ENCODE assay signal across 11 mouse cellular contexts in the genomic region with DNA sequence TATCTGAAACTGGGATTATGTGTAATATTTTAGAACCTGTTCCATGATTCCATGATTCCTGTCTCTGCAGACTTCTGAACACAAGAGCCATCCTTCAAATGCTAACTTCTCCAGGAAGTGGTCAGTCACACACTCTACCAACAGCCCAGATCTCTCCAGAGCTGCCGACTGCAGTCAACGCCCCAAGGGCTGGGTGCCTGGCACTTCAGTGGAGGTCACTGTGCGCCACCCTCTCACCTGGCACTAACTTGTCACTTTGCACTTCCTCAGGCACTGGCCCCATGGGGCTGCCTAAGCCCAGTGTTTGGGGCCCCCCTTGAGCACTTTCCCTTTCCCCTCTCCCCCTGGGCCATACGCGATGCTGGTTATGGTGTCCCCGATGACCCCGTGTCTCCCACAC. TPM values are rescaled to one million over a fixed set of nuclear protein-coding genes. Genes with fewer than 3 reads are reported as not detected.
DNase-seq lines count a peak whose midpoint lies in the region; ATAC-seq and TF ChIP-seq lines count a peak whose summit lies in the region.
"Had no signal": no experiment of that assay in that cellular context is flagged by ENCODE, and none has a peak within 500 bp of the region (broad histone marks: within the 10 kb centered on the region; RNA-seq: fewer than 3 reads in every experiment).

No protein-coding gene starts in this region.

- H3K27ac ChIP-seq in forebrain, embryonic 10.5 days, result peak overlapping the region; percentile 40; the same call in 1 of the 2 replicates
- H3K27ac ChIP-seq in forebrain, embryonic 11.5 days (ENCODE audit: low read depth, low read length), result no peak overlapping the region
- H3K27ac ChIP-seq in kidney, embryonic 16.5 days (ENCODE audit: low read length), result peak overlapping the region; percentile 20; the same call in 1 of the 2 replicates
- 0 out of 2 replicates have a peak overlapping the region, but pooled peaks have one; percentile 38 for H3K27ac ChIP-seq in liver, embryonic 12.5 days
- peak overlapping the region; percentile 79 for H3K27ac ChIP-seq in spleen, adult 2 months (ENCODE audit: insufficient read depth, low read length)
- H3K27ac ChIP-seq in hindbrain, embryonic 16.5 days (ENCODE audit: low read depth, low read length), result no peak overlapping the region
- H3K27ac ChIP-seq: forebrain, embryonic 15.5 days had no signal

- no peak overlapping the region for H3K4me2 ChIP-seq in forebrain, embryonic 11.5 days (ENCODE audit: low read depth, low read length, severe bottlenecking)
- H3K4me2 ChIP-seq in kidney, embryonic 16.5 days (replicated peaks; ENCODE audit: low read depth, low read length), result no peak overlapping the region
- H3K4me2 ChIP-seq in liver, embryonic 12.5 days, result no peak overlapping the region
- no peak overlapping the region for H3K4me2 ChIP-seq in hindbrain, embryonic 16.5 days (ENCODE audit: low read length)
- H3K4me2 ChIP-seq: forebrain, embryonic 15.5 days; midbrain, embryonic 13.5 days had no signal

- DNase-seq in forebrain, embryonic 10.5 days (ENCODE audit: extremely low spot score, low spot score), result no peak
- DNase-seq in forebrain, embryonic 11.5 days (ENCODE audit: low spot score), result no peak
- no peak for DNase-seq in kidney, postnatal 25 days
- DNase-seq in spleen, adult 2 months (ENCODE audit: low read depth in 1 of 2, low spot score in 2 of 2), result peak in 1 of 2 experiments; percentile 65
- DNase-seq in left cerebral cortex, postnatal 36 days (ENCODE audit: low spot score in 2 of 2), result no peak

- TF ChIP-seq CTCF in spleen, adult 2 months (IDR thresholded peaks at IDR 0.05; ENCODE audit: extremely low read depth, insufficient read depth, insufficient read length, insufficient replicate concordance), result no peak

- no peak for TF ChIP-seq POLR2A in spleen, adult 2 months (IDR thresholded peaks at IDR 0.05; ENCODE audit: low read depth, low read length)

- H3K4me1 ChIP-seq in forebrain, embryonic 10.5 days, result peaks cover 30% of the 10 kb centered on the region
- H3K4me1 ChIP-seq in forebrain, embryonic 11.5 days (replicated peaks; ENCODE audit: control insufficient read depth, insufficient read depth, low read length), result peaks cover 4% of the 10 kb centered on the region; the same call in 1 of the 2 replicates
- peaks cover 35% of the 10 kb centered on the region for H3K4me1 ChIP-seq in kidney, embryonic 16.5 days (ENCODE audit: insufficient read depth, low read length)
- H3K4me1 ChIP-seq in liver, embryonic 12.5 days, result peaks cover 72% of the 10 kb centered on the region
- H3K4me1 ChIP-seq in spleen, adult 2 months (ENCODE audit: control insufficient read depth, insufficient read depth, insufficient read length), result peaks cover 47% of the 10 kb centered on the region; the same call in 1 of the 2 replicates
- peaks cover 15% of the 10 kb centered on the region for H3K4me1 ChIP-seq in hindbrain, embryonic 16.5 days (ENCODE audit: control insufficient read depth, insufficient read depth, low read depth, low read length)

- no peak for ATAC-seq in forebrain, embryonic 11.5 days (replicated peaks; ENCODE audit: low FRiP score)
- no peak for ATAC-seq in kidney, embryonic 16.5 days (ENCODE audit: low FRiP score, low TSS enrichment)
- no peak for ATAC-seq in liver, embryonic 12.5 days
- no peak for ATAC-seq in hindbrain, embryonic 16.5 days
- ATAC-seq: inflammation-experienced regulatory T-cells, adult 6 months had no signal

- H3K27me3 ChIP-seq in forebrain, embryonic 10.5 days (ENCODE audit: poor library complexity, severe bottlenecking), result no peaks in the 10 kb centered on the region
- no peaks in the 10 kb centered on the region for H3K27me3 ChIP-seq in forebrain, embryonic 11.5 days (ENCODE audit: control insufficient read depth, insufficient read depth, low read length)
- H3K27me3 ChIP-seq in kidney, embryonic 16.5 days (ENCODE audit: insufficient read depth, low read length), result no peaks in the 10 kb centered on the region
- no peaks in the 10 kb centered on the region for H3K27me3 ChIP-seq in liver, embryonic 12.5 days (replicated peaks)
- H3K27me3 ChIP-seq in spleen, adult 2 months (ENCODE audit: control insufficient read depth, insufficient read depth, low read length), result no peaks in the 10 kb centered on the region
- H3K27me3 ChIP-seq in hindbrain, embryonic 16.5 days (replicated peaks; ENCODE audit: control insufficient read depth, insufficient read depth, low read length), result no peaks in the 10 kb centered on the region
- H3K27me3 ChIP-seq: forebrain, embryonic 15.5 days; midbrain, embryonic 13.5 days had no signal

- H3K4me3 ChIP-seq in forebrain, embryonic 10.5 days, result no peak overlapping the region
- no peak overlapping the region for H3K4me3 ChIP-seq in forebrain, embryonic 11.5 days (ENCODE audit: low read depth, low read length)
- no peak overlapping the region for H3K4me3 ChIP-seq in kidney, embryonic 16.5 days (ENCODE audit: low read length)
- H3K4me3 ChIP-seq in liver, embryonic 12.5 days, result no peak overlapping the region
- no peak overlapping the region for H3K4me3 ChIP-seq in spleen, adult 2 months (ENCODE audit: extremely low read depth, insufficient read depth, insufficient read length)
- H3K4me3 ChIP-seq in hindbrain, embryonic 16.5 days (ENCODE audit: low read length), result no peak overlapping the region
- H3K4me3 ChIP-seq: forebrain, embryonic 15.5 days; midbrain, embryonic 13.5 days had no signal

- no peaks in the 10 kb centered on the region for H3K9me3 ChIP-seq in forebrain, embryonic 10.5 days
- no peaks in the 10 kb centered on the region for H3K9me3 ChIP-seq in forebrain, embryonic 11.5 days (ENCODE audit: control insufficient read depth, low read length)
- H3K9me3 ChIP-seq in kidney, embryonic 16.5 days (ENCODE audit: low read length), result no peaks in the 10 kb centered on the region
- H3K9me3 ChIP-seq in liver, embryonic 12.5 days (replicated peaks), result no peaks in the 10 kb centered on the region
- no peaks in the 10 kb centered on the region for H3K9me3 ChIP-seq in hindbrain, embryonic 16.5 days (ENCODE audit: control insufficient read depth, low read length)
- H3K9me3 ChIP-seq: forebrain, embryonic 15.5 days; midbrain, embryonic 13.5 days had no signal

- intact Hi-C loops in left cerebral cortex, postnatal 36 days (cut with DNase I), result no loop called here

- no peaks in the 10 kb centered on the region for H3K36me3 ChIP-seq in forebrain, embryonic 10.5 days (replicated peaks)
- no peaks in the 10 kb centered on the region for H3K36me3 ChIP-seq in forebrain, embryonic 11.5 days (ENCODE audit: control insufficient read depth, insufficient read depth, low read length)
- H3K36me3 ChIP-seq in kidney, embryonic 16.5 days (ENCODE audit: insufficient read depth, low read length), result no peaks in the 10 kb centered on the region
- H3K36me3 ChIP-seq in liver, embryonic 12.5 days, result no peaks in the 10 kb centered on the region
- H3K36me3 ChIP-seq in spleen, adult 2 months (ENCODE audit: control insufficient read depth, insufficient read depth, low read length), result no peaks in the 10 kb centered on the region
- no peaks in the 10 kb centered on the region for H3K36me3 ChIP-seq in hindbrain, embryonic 16.5 days (ENCODE audit: control insufficient read depth, insufficient read depth, low read length)
- H3K36me3 ChIP-seq: forebrain, embryonic 15.5 days; midbrain, embryonic 13.5 days had no signal

- H3K9ac ChIP-seq in forebrain, embryonic 11.5 days (ENCODE audit: low read length), result no peak overlapping the region; the same call in 1 of the 2 replicates
- H3K9ac ChIP-seq in kidney, embryonic 16.5 days (replicated peaks; ENCODE audit: low read length), result no peak overlapping the region
- H3K9ac ChIP-seq in liver, embryonic 12.5 days, result no peak overlapping the region
- no peak overlapping the region for H3K9ac ChIP-seq in hindbrain, embryonic 16.5 days (ENCODE audit: low read depth, low read length)
- H3K9ac ChIP-seq: forebrain, embryonic 15.5 days; midbrain, embryonic 13.5 days had no signal

- 81% methylated on average over 7 of the region's 7 CpGs for WGBS in forebrain, embryonic 10.5 days
- 85% methylated on average over 7 of the region's 7 CpGs for WGBS in forebrain, embryonic 11.5 days
- WGBS in kidney, embryonic 16.5 days, result 53% methylated on average over 7 of the region's 7 CpGs
- WGBS in liver, embryonic 12.5 days (ENCODE audit: insufficient replicate concordance), result 48% methylated on average over 7 of the region's 7 CpGs
- WGBS in spleen, adult 2 months, result 30% methylated on average over 7 of the region's 7 CpGs
- WGBS in hindbrain, embryonic 16.5 days, result 83% methylated on average over 7 of the region's 7 CpGs

RNA-seq across cellular contexts. Expression of a gene that starts 46.8 kb away (rescaled TPM):
- polyA plus RNA-seq in forebrain, embryonic 10.5 days (2016; fragmentation: Nextera tagmentation; extraction: Ambion mirVana), result 7.8 and 9.3 TPM in 2 replicates
- polyA plus RNA-seq in forebrain, embryonic 11.5 days (2014; fragmentation: Nextera tagmentation; extraction: Ambion mirVana), result 11.9 and 15.5 TPM in 2 replicates
- polyA plus RNA-seq in kidney, embryonic 16.5 days (2015; fragmentation: Nextera tagmentation; extraction: Ambion mirVana), result 18.5 and 22.2 TPM in 2 replicates
- polyA plus RNA-seq in liver, embryonic 12.5 days (2016; fragmentation: Nextera tagmentation; extraction: Ambion mirVana), result 7.0 and 7.1 TPM in 2 replicates
- 19.1 and 21.3 TPM in 2 replicates for polyA plus RNA-seq in spleen, adult 2 months (2012; rRNA removed)
- total RNA-seq in left cerebral cortex, postnatal 36 days (2021), result 10 to 100 TPM; 12.1 to 15.7 TPM
- polyA plus RNA-seq in hindbrain, embryonic 16.5 days (2015; fragmentation: Nextera tagmentation; extraction: Ambion mirVana), result 14.2 and 16.1 TPM in 2 replicates

Comparison
In these comparisons a context has a peak if more than half of its experiments do, and no peak if none do; other contexts are left out.
1. H3K27ac ChIP-seq: peak in forebrain, embryonic 10.5 days (single experiment), kidney, embryonic 16.5 days (single experiment), liver, embryonic 12.5 days (single experiment) and spleen, adult 2 months (single experiment); none in forebrain, embryonic 11.5 days (single experiment) and hindbrain, embryonic 16.5 days (single experiment).